17 mouse cellular contexts compared by ENCODE assay signal in genomic region chr1:33869437-33869836, GRCm38 (mm10).
"Had no signal": no experiment of that assay in that cellular context is flagged by ENCODE, and none has a peak within 500 bp of the region (broad histone marks: within the 10 kb centered on the region; RNA-seq: fewer than 3 reads in every experiment).

No protein-coding gene starts in this region.

- ATAC-seq: liver, embryonic 12.5 days; liver, postnatal 0 days; lung, postnatal 0 days; midbrain, embryonic 13.5 days; midbrain, embryonic 15.5 days; midbrain, embryonic 16.5 days had no signal

- DNase-seq: left cerebral cortex, postnatal 4 days; liver; liver, embryonic 13.5 days; liver, postnatal 0 days; lung, adult 18-20 months; lung, adult 2 months; lung, embryonic 14.5 days; lung, postnatal 10 days; lung, postnatal 14 days; lung, postnatal 36 days; lung, postnatal 4 days; midbrain, embryonic 14.5 days had no signal
